ENCODE assay signal across 9 mouse cellular contexts in the genomic region with DNA sequence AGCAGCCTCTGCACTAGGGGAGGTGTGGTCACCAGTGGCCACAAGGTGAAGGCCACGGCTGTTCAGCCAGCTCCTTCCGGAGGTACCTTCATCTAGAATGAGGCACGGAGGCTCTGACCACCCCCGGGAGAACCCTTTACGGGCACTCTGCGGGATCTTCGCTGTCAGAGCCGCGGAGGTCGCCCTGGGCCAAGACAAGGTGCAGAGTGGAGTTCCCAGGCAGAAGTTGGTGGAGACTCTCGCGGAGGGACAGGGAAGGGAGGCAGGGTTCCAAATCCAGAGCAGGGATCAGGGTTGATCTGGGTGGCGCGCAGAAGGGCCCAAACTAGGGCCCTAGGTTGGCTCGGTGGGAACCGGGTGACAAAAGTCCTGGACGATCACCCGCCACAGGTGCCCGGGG. TPM values are rescaled to one million over a fixed set of nuclear protein-coding genes. Genes with fewer than 3 reads are reported as not detected.
DNase-seq lines count a peak whose midpoint lies in the region; ATAC-seq and TF ChIP-seq lines count a peak whose summit lies in the region.
"Had no signal": no experiment of that assay in that cellular context is flagged by ENCODE, and none has a peak within 500 bp of the region (broad histone marks: within the 10 kb centered on the region; RNA-seq: fewer than 3 reads in every experiment).

No protein-coding gene starts in this region.

- no peak for ATAC-seq in lung, embryonic 14.5 days (ENCODE audit: insufficient read depth)
- ATAC-seq in forebrain, embryonic 14.5 days: no peak
- ATAC-seq in limb, embryonic 12.5 days (ENCODE audit: insufficient number of reproducible peaks, insufficient read depth, low FRiP score, low TSS enrichment, low read depth): no peak
- ATAC-seq in neural tube, embryonic 15.5 days (ENCODE audit: low FRiP score): 0 out of 2 replicates have a peak, but pooled peaks have one; percentile 24

- peak overlapping the region; percentile 50 for H3K9ac ChIP-seq in lung, embryonic 14.5 days
- peak overlapping the region; percentile 58 for H3K9ac ChIP-seq in forebrain, embryonic 14.5 days (ENCODE audit: low read length)
- H3K9ac ChIP-seq in limb, embryonic 12.5 days (replicated peaks): peak overlapping the region; percentile 75
- peak overlapping the region; percentile 51 for H3K9ac ChIP-seq in neural tube, embryonic 15.5 days (replicated peaks)

- WGBS in lung, embryonic 14.5 days: 1% methylated on average over 19 of the region's 19 CpGs
- WGBS in forebrain, embryonic 14.5 days: 2% methylated on average over 19 of the region's 19 CpGs
- 1% methylated on average over 16 of the region's 19 CpGs for WGBS in limb, embryonic 12.5 days
- 2% methylated on average over 19 of the region's 19 CpGs for WGBS in neural tube, embryonic 15.5 days

- DNase-seq in lung, embryonic 14.5 days: no peak
- no peak for DNase-seq in lung, postnatal 14 days
- no peak for DNase-seq in forebrain, embryonic 14.5 days (ENCODE audit: low spot score)
- DNase-seq in gastrocnemius, postnatal 25 days: no peak
- no peak for DNase-seq in ovary, postnatal 14 days (ENCODE audit: low spot score)
- no peak for DNase-seq in thymus, adult 18-20 months
- DNase-seq: lung, adult 18-20 months had no signal

- no peak for TF ChIP-seq CTCF in lung, embryonic 14.5 days (IDR thresholded peaks at IDR 0.05; ENCODE audit: low read depth)

- no peaks in the 10 kb centered on the region for H3K36me3 ChIP-seq in lung, embryonic 14.5 days (ENCODE audit: insufficient read depth)
- 0 out of 2 replicates have a peak, but pooled peaks cover 5% of the 10 kb centered on the region for H3K36me3 ChIP-seq in forebrain, embryonic 14.5 days (ENCODE audit: control insufficient read depth, insufficient read depth, low read length)
- H3K36me3 ChIP-seq in limb, embryonic 12.5 days: no peaks in the 10 kb centered on the region; the same call in 1 of the 2 replicates
- no peaks in the 10 kb centered on the region for H3K36me3 ChIP-seq in neural tube, embryonic 15.5 days

- peak overlapping the region; percentile 47 for H3K4me3 ChIP-seq in lung, embryonic 14.5 days (ENCODE audit: low read depth, low read length)
- peak overlapping the region; percentile 29 for H3K4me3 ChIP-seq in forebrain, embryonic 14.5 days (ENCODE audit: low read depth, low read length)
- peak overlapping the region; percentile 59 for H3K4me3 ChIP-seq in limb, embryonic 12.5 days (replicated peaks)
- H3K4me3 ChIP-seq in neural tube, embryonic 15.5 days (replicated peaks): peak overlapping the region; percentile 50

- H3K4me1 ChIP-seq in lung, embryonic 14.5 days (ENCODE audit: insufficient read depth): peaks cover 5% of the 10 kb centered on the region; the same call in 1 of the 2 replicates
- H3K4me1 ChIP-seq in forebrain, embryonic 14.5 days (ENCODE audit: control insufficient read depth, insufficient read depth, low read length): no peaks in the 10 kb centered on the region
- H3K4me1 ChIP-seq in limb, embryonic 12.5 days (replicated peaks): peaks cover 19% of the 10 kb centered on the region
- peaks cover 29% of the 10 kb centered on the region for H3K4me1 ChIP-seq in neural tube, embryonic 15.5 days

- H3K27ac ChIP-seq in lung, embryonic 14.5 days (ENCODE audit: low read depth): no peak overlapping the region
- no peak overlapping the region for H3K27ac ChIP-seq in forebrain, embryonic 14.5 days (ENCODE audit: low read depth, low read length)
- H3K27ac ChIP-seq in limb, embryonic 12.5 days: no peak overlapping the region
- H3K27ac ChIP-seq in neural tube, embryonic 15.5 days (replicated peaks): no peak overlapping the region

- H3K27me3 ChIP-seq in lung, embryonic 14.5 days (ENCODE audit: insufficient read depth, low read length): peaks cover 68% of the 10 kb centered on the region
- peaks cover 49% of the 10 kb centered on the region for H3K27me3 ChIP-seq in forebrain, embryonic 14.5 days (replicated peaks; ENCODE audit: control insufficient read depth, insufficient read depth, low read length)
- H3K27me3 ChIP-seq in limb, embryonic 12.5 days: peaks cover 73% of the 10 kb centered on the region
- peaks cover 68% of the 10 kb centered on the region for H3K27me3 ChIP-seq in neural tube, embryonic 15.5 days (replicated peaks)

- H3K4me2 ChIP-seq in lung, embryonic 14.5 days: peak overlapping the region; percentile 94
- H3K4me2 ChIP-seq in forebrain, embryonic 14.5 days (ENCODE audit: low read length): peak overlapping the region; percentile 52
- H3K4me2 ChIP-seq in limb, embryonic 12.5 days: peak overlapping the region; percentile 97
- peak overlapping the region; percentile 89 for H3K4me2 ChIP-seq in neural tube, embryonic 15.5 days

- no peaks in the 10 kb centered on the region for H3K9me3 ChIP-seq in lung, embryonic 14.5 days (ENCODE audit: low read depth, low read length)
- no peaks in the 10 kb centered on the region for H3K9me3 ChIP-seq in forebrain, embryonic 14.5 days (replicated peaks; ENCODE audit: control insufficient read depth, low read length)
- H3K9me3 ChIP-seq in limb, embryonic 12.5 days: 0 out of 2 replicates have a peak, but pooled peaks cover 5% of the 10 kb centered on the region
- no peaks in the 10 kb centered on the region for H3K9me3 ChIP-seq in neural tube, embryonic 15.5 days (replicated peaks)

RNA-seq across cellular contexts. Expression of gene Zfp853, which starts 0.5 kb away (rescaled TPM):
- not detected in 2 replicates for polyA plus RNA-seq in lung, embryonic 14.5 days (2014; fragmentation: Nextera tagmentation; extraction: Ambion mirVana)
- 0.07 TPM in 1 of 2 replicates, not detected in the other for polyA plus RNA-seq in forebrain, embryonic 14.5 days (2014; fragmentation: Nextera tagmentation; extraction: Ambion mirVana)
- polyA plus RNA-seq in limb, embryonic 12.5 days (2016; fragmentation: Nextera tagmentation; extraction: Ambion mirVana): 0.12 and 0.18 TPM in 2 replicates
- polyA plus RNA-seq in neural tube, embryonic 15.5 days (2015; fragmentation: Nextera tagmentation; extraction: Ambion mirVana): 0.23 and 0.31 TPM in 2 replicates
- total RNA-seq in gastrocnemius, postnatal 25 days (2021): under 1 TPM in 1 of 2 experiments, not detected in 1; 0.28 TPM

RNA-seq across cellular contexts. Expression of gene E130309D02Rik, which starts 22.3 kb away (rescaled TPM):
- 40.0 and 46.6 TPM in 2 replicates for polyA plus RNA-seq in lung, embryonic 14.5 days (2014; fragmentation: Nextera tagmentation; extraction: Ambion mirVana)
- polyA plus RNA-seq in forebrain, embryonic 14.5 days (2014; fragmentation: Nextera tagmentation; extraction: Ambion mirVana): 32.3 and 39.3 TPM in 2 replicates
- 53.9 and 56.9 TPM in 2 replicates for polyA plus RNA-seq in limb, embryonic 12.5 days (2016; fragmentation: Nextera tagmentation; extraction: Ambion mirVana)
- 25.7 and 30.2 TPM in 2 replicates for polyA plus RNA-seq in neural tube, embryonic 15.5 days (2015; fragmentation: Nextera tagmentation; extraction: Ambion mirVana)
- 10 to 100 TPM in 1 of 2 experiments, 1 to 10 TPM in 1; 8.1 to 11.2 TPM for total RNA-seq in gastrocnemius, postnatal 25 days (2021)

RNA-seq across cellular contexts. Expression of gene Zfp316, which starts 23.1 kb away (rescaled TPM):
- polyA plus RNA-seq in lung, embryonic 14.5 days (2014; fragmentation: Nextera tagmentation; extraction: Ambion mirVana): 2.1 and 2.3 TPM in 2 replicates
- polyA plus RNA-seq in forebrain, embryonic 14.5 days (2014; fragmentation: Nextera tagmentation; extraction: Ambion mirVana): 3.3 and 3.7 TPM in 2 replicates
- 8.5 and 11.0 TPM in 2 replicates for polyA plus RNA-seq in limb, embryonic 12.5 days (2016; fragmentation: Nextera tagmentation; extraction: Ambion mirVana)
- 8.0 and 9.7 TPM in 2 replicates for polyA plus RNA-seq in neural tube, embryonic 15.5 days (2015; fragmentation: Nextera tagmentation; extraction: Ambion mirVana)
- 1 to 10 TPM; 2.9 to 3.1 TPM for total RNA-seq in gastrocnemius, postnatal 25 days (2021)

RNA-seq across cellular contexts. Expression of gene Zdhhc4, which starts 36.2 kb away (rescaled TPM):
- polyA plus RNA-seq in lung, embryonic 14.5 days (2014; fragmentation: Nextera tagmentation; extraction: Ambion mirVana): 74.6 and 77.9 TPM in 2 replicates
- polyA plus RNA-seq in forebrain, embryonic 14.5 days (2014; fragmentation: Nextera tagmentation; extraction: Ambion mirVana): 68.3 and 71.5 TPM in 2 replicates
- 77.1 and 87.0 TPM in 2 replicates for polyA plus RNA-seq in limb, embryonic 12.5 days (2016; fragmentation: Nextera tagmentation; extraction: Ambion mirVana)
- polyA plus RNA-seq in neural tube, embryonic 15.5 days (2015; fragmentation: Nextera tagmentation; extraction: Ambion mirVana): 75.4 and 77.4 TPM in 2 replicates
- total RNA-seq in gastrocnemius, postnatal 25 days (2021): 10 to 100 TPM; 32.1 to 33.0 TPM

RNA-seq across cellular contexts. Expression of gene Zfp12, which starts 57.9 kb away (rescaled TPM):
- 16.9 and 17.2 TPM in 2 replicates for polyA plus RNA-seq in lung, embryonic 14.5 days (2014; fragmentation: Nextera tagmentation; extraction: Ambion mirVana)
- polyA plus RNA-seq in forebrain, embryonic 14.5 days (2014; fragmentation: Nextera tagmentation; extraction: Ambion mirVana): 23.1 and 26.2 TPM in 2 replicates
- polyA plus RNA-seq in limb, embryonic 12.5 days (2016; fragmentation: Nextera tagmentation; extraction: Ambion mirVana): 25.1 and 26.1 TPM in 2 replicates
- polyA plus RNA-seq in neural tube, embryonic 15.5 days (2015; fragmentation: Nextera tagmentation; extraction: Ambion mirVana): 17.3 and 19.0 TPM in 2 replicates
- 1 to 10 TPM; 6.7 to 8.0 TPM for total RNA-seq in gastrocnemius, postnatal 25 days (2021)
